Mouse (Mus musculus) thymus, postnatal 36 days (tissue): ENCODE data around the gene Zfp296.
"Not testable (repeated sequence)": the region's sequence is repeated elsewhere in the genome, so short reads cannot be mapped to it uniquely, and the experiment has no call there.

Experiments used
- DNase-seq, 2 experiments: peaks; one replicate each; pipeline ENCODE4 v3.0.0; 2022; ENCODE audit warnings: mixed read lengths in 2 of 2

Gene Zfp296

GRCm38 (mm10) chr7:19562643-19563410, 14.3 kb upstream of the Zfp296 start, which contains the start of gene Ppp1r37:
TSS of gene Ppp1r37 (minus strand) at chr7:19563076.
- DNase-seq, result no peak

- DNase-seq, result no peak
Measured at GRCm38 (mm10) chr7:19563884-19564283, 13.2 kb upstream of the Zfp296 start.

- DNase-seq, result no peak
Measured at GRCm38 (mm10) chr7:19564455-19564854, 12.6 kb upstream of the Zfp296 start.

- no peak for DNase-seq
Measured at GRCm38 (mm10) chr7:19565803-19566202, 11.3 kb upstream of the Zfp296 start.

- DNase-seq, result no peak
Measured at GRCm38 (mm10) chr7:19567426-19567825, 9.7 kb upstream of the Zfp296 start.

- no peak for DNase-seq
Measured at GRCm38 (mm10) chr7:19569647-19570046, 7.4 kb upstream of the Zfp296 start.

- DNase-seq, result peak; percentile 80 to 81
Measured at GRCm38 (mm10) chr7:19572926-19573775, 3.9 kb upstream of the Zfp296 start.

- no peak for DNase-seq
Measured at GRCm38 (mm10) chr7:19573776-19574140, 3.3 kb upstream of the Zfp296 start.

GRCm38 (mm10) chr7:19575559-19575958, 1.5 kb upstream of the Zfp296 start:
- DNase-seq, result no peak

- no peak for DNase-seq
Measured at GRCm38 (mm10) chr7:19577877-19578414, 859 bp downstream of the Zfp296 start.

GRCm38 (mm10) chr7:19578436-19578835, 1.3 kb downstream of the Zfp296 start:
- DNase-seq, result no peak

- DNase-seq, result no peak
Measured at GRCm38 (mm10) chr7:19579751-19580150, 2.7 kb downstream of the Zfp296 start.

GRCm38 (mm10) chr7:19580634-19581033, 3.5 kb downstream of the Zfp296 start:
- DNase-seq, result no peak

- DNase-seq, result no peak
Measured at GRCm38 (mm10) chr7:19586269-19586668, 9.2 kb downstream of the Zfp296 start.

- peak; percentile 42 to 48 for DNase-seq
Measured at GRCm38 (mm10) chr7:19589207-19589606, 12.1 kb downstream of the Zfp296 start.

GRCm38 (mm10) chr7:19589917-19590316, 12.8 kb downstream of the Zfp296 start:
- peak; percentile 51 to 53 for DNase-seq

GRCm38 (mm10) chr7:19593061-19593730, 16.1 kb downstream of the Zfp296 start:
- no peak for DNase-seq

GRCm38 (mm10) chr7:19600562-19600961, 23.5 kb downstream of the Zfp296 start:
- no peak for DNase-seq

GRCm38 (mm10) chr7:19603055-19603454, 26.0 kb downstream of the Zfp296 start:
- DNase-seq, result no peak

- peak; percentile 96 for DNase-seq
Measured at GRCm38 (mm10) chr7:19603849-19604605, 26.9 kb downstream of the Zfp296 start, which contains the start of gene Clasrp. TSS of gene Clasrp (minus strand) at chr7:19604486.

- not testable (repeated sequence) for DNase-seq
Measured at GRCm38 (mm10) chr7:19604606-19605214, 27.6 kb downstream of the Zfp296 start.

GRCm38 (mm10) chr7:19607291-19607690, 30.2 kb downstream of the Zfp296 start:
- DNase-seq, result no peak
